Mouse (Mus musculus): ENCODE measurements around the gene Tmem239.

Tmem239 gene

GRCm38 (mm10) chr2:130451086-130451726, 44.9 kb downstream of the Tmem239 start:
- no peak for DNase-seq (ENCODE audit: low read depth)

GRCm38 (mm10) chr2:130451727-130452090, 45.4 kb downstream of the Tmem239 start:
- no peak for DNase-seq (ENCODE audit: low read depth)

GRCm38 (mm10) chr2:130452266-130452665, 46.0 kb downstream of the Tmem239 start:
- DNase-seq (ENCODE audit: low read depth) = no peak

GRCm38 (mm10) chr2:130453421-130453820, 47.1 kb downstream of the Tmem239 start:
- DNase-seq (ENCODE audit: low read depth) = no peak

GRCm38 (mm10) chr2:130454748-130455370, 48.6 kb downstream of the Tmem239 start:
- peak; percentile 66 for DNase-seq (ENCODE audit: low read depth)
